Mouse (Mus musculus) neural tube, embryonic 15.5 days (tissue): ENCODE data around the gene S1pr3. TPM values are rescaled to one million over a fixed set of nuclear protein-coding genes. Genes with fewer than 3 reads are reported as not detected.
A peak's percentile ranks its signal among the peaks of the same experiment; 100 is the strongest.

Experiments used
- ATAC-seq: fragments of 200-750 bp; cut with Nextera tagmentation; 2 replicates; pipeline ENCODE4 v1.8.0; 2017; ENCODE audit warnings: mild to moderate bottlenecking, moderate TSS enrichment, moderate library complexity; ENCODE audit not compliant: low FRiP score
- H3K27ac ChIP-seq: fragments of 300-500 bp; sonication (generic); replicated peaks from 2 replicates; pipeline ENCODE4 v1.5.1; 2015; ENCODE audit warnings: mild to moderate bottlenecking, inconsistent platforms
- H3K27me3 ChIP-seq: fragments of 300-500 bp; sonication (generic); replicated peaks from 2 replicates; pipeline ENCODE4 v1.6.1; 2015; ENCODE audit warnings: inconsistent platforms
- H3K36me3 ChIP-seq: fragments of 300-500 bp; sonication (generic); 2 replicates; pipeline ENCODE4 v1.6.1; 2015; ENCODE audit warnings: inconsistent platforms
- H3K4me1 ChIP-seq: fragments of 300-500 bp; sonication (generic); 2 replicates; pipeline ENCODE4 v1.6.1; 2015; ENCODE audit warnings: inconsistent platforms
- H3K4me2 ChIP-seq: fragments of 300-500 bp; sonication (generic); 2 replicates; pipeline ENCODE4 v1.6.1; 2015; ENCODE audit warnings: inconsistent platforms, mild to moderate bottlenecking, moderate library complexity
- H3K4me3 ChIP-seq: fragments of 300-500 bp; sonication (generic); replicated peaks from 2 replicates; pipeline ENCODE4 v1.5.1; 2015; ENCODE audit warnings: mild to moderate bottlenecking, inconsistent platforms
- H3K9ac ChIP-seq: fragments of 300-500 bp; sonication (generic); replicated peaks from 2 replicates; pipeline ENCODE4 v1.6.1; 2015; ENCODE audit warnings: mild to moderate bottlenecking, inconsistent platforms
- H3K9me3 ChIP-seq: fragments of 300-500 bp; sonication (generic); replicated peaks from 2 replicates; pipeline ENCODE4 v1.6.1; 2016; ENCODE audit warnings: inconsistent platforms
- WGBS: fragments of 180-500 bp; shearing (Covaris S2); methylation state at CpG from one replicate; pipeline ENCODE4 v1.1.7; 2015; ENCODE audit warnings: mixed read lengths; 5-methylcytosine and 5-hydroxymethylcytosine counted together
- polyA plus RNA-seq: library from polyadenylated mRNA; unstranded; fragments of >200 nt; fragmentation: Nextera tagmentation; extraction: Ambion mirVana; gene quantifications from 2 replicates; pipeline ENCODE4 v1.2.1, GENCODE M21; 2015

The S1pr3 gene
- polyA plus RNA-seq, 1 experiment from 2014 or later, result 12.5 TPM

DNA sequence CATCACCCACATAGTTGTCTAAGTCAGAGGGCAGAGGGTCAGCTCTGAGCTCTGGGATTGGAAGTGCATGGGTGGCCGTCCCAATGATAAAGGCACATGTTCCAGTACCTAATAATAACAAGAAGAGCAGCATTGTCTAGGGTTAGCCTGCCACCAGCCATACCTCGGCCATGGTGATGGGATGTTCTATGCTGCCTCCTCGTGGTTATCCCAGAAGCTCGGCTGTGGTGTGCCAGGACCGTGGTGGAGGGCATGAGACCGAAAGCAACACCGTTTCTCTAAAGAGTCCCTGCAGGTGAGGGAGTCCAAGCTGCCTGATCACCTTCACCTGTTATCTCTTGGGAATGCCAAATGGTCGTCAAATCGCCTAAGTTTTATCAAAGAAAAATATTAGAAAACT lies 15.2 kb downstream of the S1pr3 start:
- Histone ChIP-seq H3K9me3 (no peaks in the 10 kb centered on the region), H3K9ac (no peak overlapping the region), H3K36me3 (no peaks in the 10 kb centered on the region), H3K27ac (no peak overlapping the region), H3K4me3 (no peak overlapping the region), H3K4me2 (no peak overlapping the region), H3K27me3 (no peaks in the 10 kb centered on the region), H3K4me1 (peaks cover 3% of the 10 kb centered on the region; the same call in 1 of the 2 replicates)
- 79% methylated on average over 9 of the region's 9 CpGs for WGBS
- ATAC-seq, result no peak

DNA sequence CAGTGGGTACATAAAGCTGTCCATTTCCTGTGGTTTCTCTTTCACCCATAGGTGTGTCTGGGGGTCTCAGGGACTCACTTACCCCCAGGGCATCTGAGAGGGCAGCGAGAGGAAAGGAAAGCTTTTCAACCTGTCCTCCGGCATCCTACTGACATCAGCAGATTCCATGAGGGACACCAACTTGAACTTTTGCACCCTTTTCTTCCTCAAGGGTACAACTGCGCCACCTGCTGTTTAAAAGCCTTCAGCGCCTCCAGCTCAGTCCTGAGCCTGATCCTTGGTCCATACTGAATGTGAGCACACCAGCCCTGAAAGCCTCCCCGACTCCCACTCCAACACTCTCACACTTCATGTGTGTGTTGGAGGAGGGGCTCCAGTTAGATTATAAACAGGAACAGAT lies 16.2 kb downstream of the S1pr3 start:
- H3K4me3 ChIP-seq, result no peak overlapping the region
- H3K27me3 ChIP-seq, result no peaks in the 10 kb centered on the region
- H3K4me2 ChIP-seq, result no peak overlapping the region
- H3K4me1 ChIP-seq, result no peaks in the 10 kb centered on the region
- WGBS, result 23% methylated on average over 5 of the region's 5 CpGs
- H3K27ac ChIP-seq, result no peak overlapping the region
- no peaks in the 10 kb centered on the region for H3K9me3 ChIP-seq
- no peak for ATAC-seq
- no peaks in the 10 kb centered on the region for H3K36me3 ChIP-seq
- no peak overlapping the region for H3K9ac ChIP-seq

DNA sequence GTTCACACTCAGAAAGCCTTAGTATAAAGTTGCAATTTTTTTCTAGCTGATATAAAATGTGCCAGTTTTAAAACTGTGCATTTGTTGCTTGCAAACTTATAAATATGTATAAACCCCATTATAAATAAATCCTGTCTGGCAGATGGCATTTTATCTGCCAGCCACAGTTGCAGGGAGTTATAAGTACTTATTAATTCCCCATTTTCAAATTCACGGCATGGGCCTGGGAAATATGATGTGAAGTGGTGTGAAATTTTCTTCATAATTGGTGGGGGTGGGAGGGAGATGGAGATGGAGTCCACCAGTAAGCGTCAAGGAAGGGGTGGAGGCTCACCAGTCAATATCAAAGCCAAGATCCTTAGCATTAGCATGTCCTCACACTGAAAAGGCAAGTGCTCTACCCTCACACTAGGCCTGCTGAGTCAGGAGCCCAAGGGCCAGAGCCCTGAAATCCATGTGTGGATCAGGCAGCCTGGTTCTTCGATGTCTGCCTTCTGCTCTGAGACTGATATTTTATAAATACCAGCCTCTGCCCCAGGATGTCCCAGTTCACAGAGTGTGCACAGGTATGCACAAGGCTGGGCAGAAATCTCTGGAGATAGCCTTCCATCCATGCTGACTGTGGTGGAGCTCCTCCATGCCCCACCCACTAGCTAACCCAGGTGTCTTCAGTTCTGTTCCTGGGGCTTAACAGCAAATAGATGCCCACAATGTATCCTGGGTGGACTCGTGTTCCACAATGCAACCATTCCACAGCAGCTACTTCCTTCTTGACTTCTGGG lies 17.4 kb downstream of the S1pr3 start:
- Histone ChIP-seq H3K27me3 (no peaks in the 10 kb centered on the region), H3K4me3 (no peak overlapping the region), H3K27ac (no peak overlapping the region), H3K4me1 (no peaks in the 10 kb centered on the region), H3K36me3 (no peaks in the 10 kb centered on the region), H3K9me3 (no peaks in the 10 kb centered on the region), H3K4me2 (no peak overlapping the region), H3K9ac (no peak overlapping the region)
- WGBS, result 82% methylated on average over 4 of the region's 4 CpGs
- ATAC-seq, result no peak

DNA sequence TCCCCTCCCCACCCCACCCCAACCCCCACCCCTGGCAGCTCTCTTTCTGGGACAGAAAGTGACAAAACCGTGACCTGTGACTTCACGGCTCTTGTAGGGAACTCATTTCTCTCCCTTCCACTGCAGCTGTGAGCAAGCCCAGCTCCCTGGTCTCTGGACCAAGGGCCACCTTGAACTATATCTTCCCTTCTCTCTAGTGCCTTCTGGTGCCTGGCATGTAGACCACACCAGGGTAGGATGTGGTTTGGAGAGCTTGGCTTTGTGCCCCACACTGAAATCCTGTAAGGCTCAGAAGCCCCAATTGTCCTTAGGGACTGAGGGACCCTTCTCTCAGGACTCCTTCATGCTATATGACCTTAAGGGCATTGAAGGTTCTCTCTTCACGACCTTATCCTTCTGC lies 24.9 kb downstream of the S1pr3 start:
- Histone ChIP-seq H3K4me3 (no peak overlapping the region), H3K36me3 (no peaks in the 10 kb centered on the region), H3K4me2 (no peak overlapping the region), H3K9me3 (no peaks in the 10 kb centered on the region), H3K27ac (no peak overlapping the region), H3K27me3 (no peaks in the 10 kb centered on the region), H3K4me1 (peaks cover 7% of the 10 kb centered on the region; the same call in 1 of the 2 replicates), H3K9ac (no peak overlapping the region)
- ATAC-seq, result no peak
- 78% methylated on average over 3 of the region's 3 CpGs for WGBS

DNA sequence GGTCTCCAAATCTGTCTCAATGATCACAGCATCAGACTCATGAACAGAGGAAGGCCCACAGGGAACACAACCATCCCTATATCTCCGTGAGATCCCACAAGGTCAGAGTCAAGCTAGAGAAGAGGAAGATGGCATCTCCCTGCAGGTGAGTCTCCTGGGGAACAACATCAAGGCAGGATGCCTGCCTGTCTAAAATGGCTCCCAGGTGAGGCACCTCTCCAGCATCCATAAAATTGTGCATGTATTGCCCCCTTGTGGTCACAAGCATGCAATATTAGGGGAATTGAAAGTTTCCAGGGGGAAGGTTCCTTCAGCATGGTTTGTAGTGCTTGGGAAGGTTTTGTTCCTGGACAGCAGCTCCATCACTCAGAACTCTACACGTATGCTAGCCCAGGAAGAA lies 26.0 kb downstream of the S1pr3 start:
- Histone ChIP-seq H3K4me2 (no peak overlapping the region), H3K27ac (no peak overlapping the region), H3K27me3 (no peaks in the 10 kb centered on the region), H3K4me3 (no peak overlapping the region), H3K9me3 (no peaks in the 10 kb centered on the region), H3K9ac (no peak overlapping the region), H3K36me3 (no peaks in the 10 kb centered on the region), H3K4me1 (peaks cover 7% of the 10 kb centered on the region; the same call in 1 of the 2 replicates)
- WGBS, result 73% methylated on average over 2 of the region's 2 CpGs
- ATAC-seq, result no peak

DNA sequence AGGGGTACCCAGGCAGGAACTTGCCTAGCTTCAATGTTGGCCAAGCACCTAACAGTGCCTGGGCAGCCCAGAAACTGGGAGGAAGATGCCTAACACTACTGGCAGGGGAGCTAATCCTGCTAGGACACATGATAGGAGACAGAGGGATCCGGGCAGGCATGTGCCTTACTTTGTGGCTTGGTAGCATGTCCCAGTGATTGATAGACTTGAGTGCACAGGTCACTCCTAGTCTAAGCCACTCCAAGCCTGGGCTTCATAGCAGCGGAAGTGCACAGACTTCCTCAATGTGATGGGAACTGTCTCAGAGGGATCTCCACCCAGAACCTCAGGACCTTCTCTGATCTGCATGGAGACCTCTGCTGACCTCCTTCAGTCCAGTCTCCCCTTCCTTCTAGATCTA lies 26.7 kb downstream of the S1pr3 start:
- no peak for ATAC-seq
- Histone ChIP-seq H3K9ac (no peak overlapping the region), H3K36me3 (no peaks in the 10 kb centered on the region), H3K4me1 (peaks cover 7% of the 10 kb centered on the region; the same call in 1 of the 2 replicates), H3K27ac (no peak overlapping the region), H3K4me3 (no peak overlapping the region), H3K9me3 (no peaks in the 10 kb centered on the region), H3K27me3 (no peaks in the 10 kb centered on the region), H3K4me2 (no peak overlapping the region)
- 75% methylated on average over 2 of the region's 2 CpGs for WGBS

DNA sequence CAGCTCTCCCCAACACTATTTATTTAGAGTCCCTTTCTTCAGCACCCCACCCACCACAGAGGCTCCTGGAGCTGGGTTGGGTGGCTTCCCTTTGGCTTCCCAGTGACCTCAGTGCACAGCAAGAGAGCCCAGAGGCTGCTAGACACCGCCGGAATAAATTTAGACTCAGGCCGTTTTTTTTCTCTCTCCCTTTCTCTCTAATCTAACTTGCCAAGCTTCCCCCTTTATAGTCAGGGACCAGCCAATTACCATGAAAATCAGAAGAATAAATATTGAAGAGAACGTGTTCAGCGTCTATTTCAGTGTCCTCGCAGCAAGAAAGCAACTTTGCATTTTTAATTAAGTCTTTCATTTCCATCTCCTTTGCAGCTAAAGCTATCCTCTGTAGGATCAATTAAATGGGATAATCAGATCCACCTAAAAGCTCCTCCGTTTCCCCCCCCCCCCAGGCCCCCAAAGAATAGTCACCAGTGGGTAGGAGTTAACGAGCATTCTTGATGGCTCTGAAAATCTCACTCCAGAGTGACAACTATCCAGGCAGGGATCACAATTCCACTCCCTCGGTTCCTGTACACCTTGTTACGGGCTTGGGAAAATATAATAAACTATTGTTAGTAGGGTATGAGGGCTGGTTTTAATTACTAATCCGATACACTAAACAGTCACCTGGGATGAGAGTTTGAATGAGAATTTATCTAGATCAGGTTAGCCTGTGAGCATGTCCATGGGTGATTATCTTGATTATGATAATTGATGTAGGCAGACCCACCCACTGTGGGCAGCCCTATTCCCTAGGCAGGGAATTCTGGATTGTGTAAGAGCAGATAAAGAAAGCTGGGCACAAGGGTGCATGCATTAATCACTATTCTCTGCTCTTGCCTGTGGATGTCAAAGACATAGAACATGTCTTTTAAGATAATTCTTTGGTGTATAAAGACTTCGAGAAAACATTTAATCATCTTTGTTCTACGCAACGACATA lies 29.0 kb downstream of the S1pr3 start:
- no peak overlapping the region for H3K4me3 ChIP-seq
- H3K36me3 ChIP-seq, result no peaks in the 10 kb centered on the region; the same call in 1 of the 2 replicates
- H3K27me3 ChIP-seq, result no peaks in the 10 kb centered on the region
- H3K9me3 ChIP-seq, result no peaks in the 10 kb centered on the region
- H3K4me1 ChIP-seq, result peaks cover 7% of the 10 kb centered on the region; the same call in 1 of the 2 replicates
- WGBS, result 46% methylated on average over 14 of the region's 14 CpGs
- H3K4me2 ChIP-seq, result no peak overlapping the region
- 0 out of 2 replicates have a peak overlapping the region, but pooled peaks have one; percentile 23 for H3K27ac ChIP-seq
- ATAC-seq, result peak; percentile 44
- no peak overlapping the region for H3K9ac ChIP-seq

DNA sequence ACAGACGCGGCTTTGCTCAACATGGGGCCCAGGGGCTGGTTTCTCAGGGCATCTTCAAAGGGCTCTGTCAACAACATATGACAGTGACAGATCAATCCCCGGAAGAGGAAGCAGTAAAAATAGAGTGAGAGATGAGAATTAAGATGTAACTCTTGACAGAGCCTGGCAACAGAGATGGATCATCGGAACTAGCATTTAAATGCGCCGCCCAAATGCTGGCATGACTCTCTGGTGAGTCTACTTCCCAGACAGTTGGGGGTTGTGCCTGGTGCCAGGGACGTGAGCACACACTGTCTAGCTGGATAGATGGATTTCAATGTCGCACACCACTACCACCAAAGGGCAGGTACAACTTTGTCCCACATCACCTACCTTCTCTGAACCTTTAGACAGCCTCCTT lies 34.5 kb downstream of the S1pr3 start:
- Histone ChIP-seq H3K36me3 (no peaks in the 10 kb centered on the region; the same call in 1 of the 2 replicates), H3K4me1 (no peaks in the 10 kb centered on the region), H3K9me3 (no peaks in the 10 kb centered on the region), H3K4me2 (no peak overlapping the region), H3K27ac (no peak overlapping the region), H3K4me3 (no peak overlapping the region), H3K9ac (no peak overlapping the region), H3K27me3 (no peaks in the 10 kb centered on the region)
- ATAC-seq, result no peak
- 88% methylated on average over 8 of the region's 8 CpGs for WGBS

DNA sequence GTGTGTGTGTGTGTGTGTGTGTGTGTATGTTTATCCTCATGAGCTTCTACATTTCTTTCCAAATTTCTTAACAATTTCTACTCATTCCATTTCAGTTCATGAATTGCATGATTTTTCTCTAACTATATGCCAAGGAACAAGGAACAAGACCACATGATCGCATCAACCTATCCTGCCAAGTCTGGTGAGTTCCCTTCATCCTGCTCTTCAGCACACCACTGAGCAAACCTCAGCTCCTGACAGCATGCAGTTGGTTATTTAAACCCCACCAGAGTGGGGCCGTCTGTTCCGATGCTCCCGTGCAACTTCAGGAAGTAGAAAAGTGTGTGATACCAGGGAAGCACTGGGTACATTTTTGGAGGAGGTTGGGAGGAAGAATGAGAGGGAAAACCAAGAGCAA lies 38.1 kb downstream of the S1pr3 start:
- Histone ChIP-seq H3K4me2 (no peak overlapping the region), H3K9me3 (no peaks in the 10 kb centered on the region), H3K36me3 (no peaks in the 10 kb centered on the region; the same call in 1 of the 2 replicates), H3K4me1 (no peaks in the 10 kb centered on the region), H3K27me3 (no peaks in the 10 kb centered on the region), H3K9ac (no peak overlapping the region), H3K27ac (no peak overlapping the region), H3K4me3 (no peak overlapping the region)
- no peak for ATAC-seq
- 85% methylated on average over 4 of the region's 4 CpGs for WGBS

DNA sequence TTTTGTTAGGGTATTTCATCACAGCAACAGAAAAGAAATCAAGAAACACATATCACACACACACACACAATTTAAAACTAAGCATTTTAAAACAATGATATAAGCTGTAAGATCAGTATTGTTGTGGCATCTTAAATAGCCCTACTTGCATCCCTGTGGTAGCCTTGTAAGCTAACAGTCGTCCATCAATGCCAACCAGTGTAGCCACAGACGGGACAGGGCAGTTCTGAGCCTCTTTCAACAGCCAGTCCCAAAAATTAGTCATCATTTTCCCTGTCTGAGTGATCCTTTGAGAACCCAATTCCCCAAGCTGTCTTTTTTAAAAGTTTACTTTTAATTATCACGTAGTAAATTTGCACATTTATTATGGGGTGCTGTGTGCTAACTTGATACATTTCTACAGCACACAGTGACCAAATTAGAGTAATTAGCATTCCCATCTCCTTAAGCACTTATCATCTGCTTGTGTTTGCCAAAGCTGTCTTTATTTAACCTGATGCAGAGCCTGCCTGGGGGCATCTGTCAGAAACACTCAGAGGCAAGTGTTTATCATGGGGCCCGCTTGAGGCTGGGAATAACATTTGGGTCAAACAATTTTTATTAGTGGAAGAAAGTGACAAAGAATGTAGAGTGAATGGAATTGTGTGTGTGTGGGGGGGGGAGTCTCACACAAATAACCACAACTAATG lies 47.9 kb downstream of the S1pr3 start:
- H3K36me3 ChIP-seq, result 0 out of 2 replicates have a peak, but pooled peaks cover 5% of the 10 kb centered on the region
- no peaks in the 10 kb centered on the region for H3K9me3 ChIP-seq
- H3K27me3 ChIP-seq, result no peaks in the 10 kb centered on the region
- 33% methylated on average over 4 of the region's 4 CpGs for WGBS
- H3K4me2 ChIP-seq, result no peak overlapping the region
- H3K4me3 ChIP-seq, result no peak overlapping the region
- ATAC-seq, result no peak
- H3K4me1 ChIP-seq, result no peaks in the 10 kb centered on the region
- H3K9ac ChIP-seq, result no peak overlapping the region
- H3K27ac ChIP-seq, result no peak overlapping the region

DNA sequence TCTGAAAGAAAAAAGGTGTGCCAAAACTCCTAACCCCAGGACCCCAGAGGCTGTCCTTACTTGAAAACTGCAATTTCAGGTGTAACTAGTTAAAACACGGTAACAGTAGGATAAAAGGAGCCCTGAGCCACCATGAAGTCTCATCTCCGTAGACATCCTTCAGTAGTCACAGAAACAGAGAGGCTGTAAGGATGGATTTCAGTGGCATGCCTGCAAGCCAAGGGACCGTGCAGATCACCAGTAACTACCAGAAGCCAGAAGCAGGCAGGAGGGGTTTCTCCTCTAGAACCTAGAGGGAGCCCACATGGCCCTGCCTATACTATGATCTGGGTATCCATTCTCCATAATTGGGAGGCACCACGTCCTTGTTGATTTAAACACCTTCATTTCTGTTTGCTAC lies 55.9 kb downstream of the S1pr3 start:
- Histone ChIP-seq H3K27me3 (no peaks in the 10 kb centered on the region), H3K4me2 (no peak overlapping the region), H3K4me3 (no peak overlapping the region), H3K4me1 (no peaks in the 10 kb centered on the region), H3K9me3 (no peaks in the 10 kb centered on the region), H3K27ac (no peak overlapping the region), H3K9ac (no peak overlapping the region), H3K36me3 (0 out of 2 replicates have a peak, but pooled peaks cover 5% of the 10 kb centered on the region)
- 85% methylated on average over 4 of the region's 4 CpGs for WGBS
- no peak for ATAC-seq
